Mouse (Mus musculus) gastrocnemius, postnatal 36 days (tissue): ENCODE results near the gene Gm17428. TPM values are rescaled to one million over a fixed set of nuclear protein-coding genes. Genes with fewer than 3 reads are reported as not detected.
"Not testable (repeated sequence)": the region's sequence is repeated elsewhere in the genome, so short reads cannot be mapped to it uniquely, and the experiment has no call there.

Experiments used
- DNase-seq, 2 experiments: peaks; one replicate each; pipeline ENCODE4 v3.0.0; 2022
- intact Hi-C: fragments of 180-260 bp; cut with DNase I; formaldehyde crosslinking; loops from one replicate; pipeline ENCODE4 v1.15.1; 2025
- total RNA-seq, 2 experiments: library from RNA; stranded (reverse); gene quantifications; 2 replicates each; pipeline ENCODE4 v1.2.3; 2021

Gene Gm17428
- total RNA-seq, 2 experiments from 2014 or later = not detected

DNA sequence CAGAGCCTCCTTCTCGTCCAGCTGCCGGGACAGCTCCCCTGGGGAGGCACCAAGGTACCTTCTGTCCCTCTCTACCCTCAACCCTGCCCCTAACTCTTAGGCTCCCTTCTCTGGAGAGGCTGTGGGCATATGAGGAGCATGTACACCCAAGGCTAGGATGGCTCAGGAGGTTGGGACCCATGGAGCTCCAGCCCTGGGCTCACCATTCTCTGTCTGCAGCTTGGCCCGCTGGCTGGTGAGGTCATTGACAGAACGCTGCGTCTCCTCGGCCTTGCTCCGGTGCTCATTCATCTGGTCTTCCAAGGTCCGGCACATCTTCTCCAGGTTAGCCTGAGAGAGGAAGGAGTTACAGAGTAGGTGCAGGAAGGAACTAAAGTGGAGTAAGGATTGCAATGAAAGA, 1.9 kb downstream of the Gm17428 start:
- no peak for DNase-seq
- intact Hi-C loops = no loop called here

DNA sequence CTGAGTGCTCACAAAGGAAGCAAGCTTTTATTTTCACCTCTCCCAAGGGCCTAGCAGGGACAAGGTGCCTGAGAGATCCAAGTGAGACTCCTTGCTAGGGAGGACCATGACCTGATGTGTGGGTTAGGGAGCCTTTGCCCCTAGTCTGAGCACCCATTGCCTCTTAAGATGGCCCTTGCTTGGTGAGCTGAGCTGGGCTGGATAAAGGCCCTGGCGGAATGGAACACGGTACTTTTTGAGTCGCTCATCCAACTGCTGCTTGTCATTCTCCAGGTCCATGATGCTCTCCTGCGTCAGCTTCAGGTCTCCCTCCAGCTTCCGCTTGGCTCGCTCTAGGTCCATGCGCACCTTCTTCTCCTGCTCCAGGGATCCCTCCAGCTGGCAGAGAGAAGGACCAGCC, 5.2 kb downstream of the Gm17428 start:
- DNase-seq = no peak

DNA sequence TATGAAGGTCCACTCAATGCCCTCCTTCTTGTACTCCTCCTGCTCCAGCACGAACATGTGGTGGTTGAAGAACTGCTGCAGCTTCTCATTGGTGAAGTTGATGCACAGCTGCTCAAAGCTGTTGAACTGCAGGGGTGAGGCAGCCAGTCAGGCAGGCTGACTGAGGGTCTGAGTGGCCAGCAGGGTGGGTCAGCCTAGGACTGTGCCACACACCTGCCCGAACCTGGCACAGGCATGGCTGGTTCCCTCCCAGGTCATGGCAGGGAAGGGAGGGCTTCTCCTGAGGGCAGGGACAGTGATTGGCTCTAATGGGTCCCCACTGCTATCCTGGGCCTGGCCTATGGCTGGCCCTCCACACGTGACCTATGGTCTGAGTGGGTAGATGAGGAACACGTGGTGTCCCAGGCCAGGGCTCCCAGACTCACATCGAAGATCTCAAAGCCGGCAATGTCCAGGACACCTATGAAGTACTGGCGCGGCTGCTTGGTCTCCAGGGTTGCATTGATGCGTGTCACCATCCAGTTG, 11.7 kb downstream of the Gm17428 start:
- DNase-seq, intact Hi-C loops: not testable (repeated sequence)

More for the DNA sequence above, 5.2 kb downstream of the Gm17428 start:
- intact Hi-C loops = no loop called here

DNA sequence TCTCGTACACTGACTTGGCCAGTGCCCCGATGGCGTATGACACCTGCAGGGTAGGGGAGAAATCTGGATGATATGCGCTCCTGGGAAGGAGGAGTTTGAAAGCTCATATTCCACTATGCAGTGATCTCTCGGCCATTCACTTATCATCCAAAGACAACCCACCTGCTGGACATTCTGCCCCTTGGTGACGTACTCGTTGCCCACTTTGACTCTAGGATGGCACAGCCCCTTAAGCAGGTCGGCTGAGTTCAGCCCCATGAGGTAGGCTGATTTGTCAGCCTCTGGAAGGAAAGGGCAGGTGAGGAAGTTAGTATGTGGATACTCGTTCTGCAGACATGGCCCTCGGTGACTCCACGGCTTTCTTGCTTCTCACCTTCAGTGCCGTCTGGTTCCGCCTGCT, 12.1 kb downstream of the Gm17428 start:
- DNase-seq = no peak

DNA sequence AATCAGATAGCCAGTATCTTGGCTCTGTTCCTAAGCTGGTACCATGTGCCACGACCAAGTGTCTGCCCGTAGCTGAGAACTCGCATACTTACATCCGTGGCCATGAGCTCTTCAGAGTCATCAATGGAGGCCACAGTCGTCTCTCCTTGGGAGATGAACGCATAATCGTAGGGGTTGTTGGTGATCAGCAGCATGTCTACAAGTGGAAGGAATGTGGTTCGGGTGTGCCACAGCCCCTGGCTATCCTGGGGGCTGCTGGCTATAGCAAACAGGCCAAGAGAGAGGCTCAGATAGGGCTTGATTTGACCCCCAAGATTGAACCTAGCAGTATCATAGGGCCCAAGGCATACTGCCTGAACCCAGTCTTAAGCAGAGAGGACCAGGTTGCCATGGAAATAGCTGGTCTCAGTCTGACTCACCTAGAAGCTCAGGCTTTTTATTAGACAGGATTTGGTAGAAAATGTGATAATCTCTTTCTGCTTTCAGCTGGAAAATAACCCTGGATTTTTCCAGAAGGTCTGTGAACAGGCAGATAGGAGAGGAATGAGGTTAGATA, 13.2 kb downstream of the Gm17428 start:
- no peak for DNase-seq
- intact Hi-C loops = no loop called here

More for the DNA sequence above, 12.1 kb downstream of the Gm17428 start:
- intact Hi-C loops = no loop called here

DNA sequence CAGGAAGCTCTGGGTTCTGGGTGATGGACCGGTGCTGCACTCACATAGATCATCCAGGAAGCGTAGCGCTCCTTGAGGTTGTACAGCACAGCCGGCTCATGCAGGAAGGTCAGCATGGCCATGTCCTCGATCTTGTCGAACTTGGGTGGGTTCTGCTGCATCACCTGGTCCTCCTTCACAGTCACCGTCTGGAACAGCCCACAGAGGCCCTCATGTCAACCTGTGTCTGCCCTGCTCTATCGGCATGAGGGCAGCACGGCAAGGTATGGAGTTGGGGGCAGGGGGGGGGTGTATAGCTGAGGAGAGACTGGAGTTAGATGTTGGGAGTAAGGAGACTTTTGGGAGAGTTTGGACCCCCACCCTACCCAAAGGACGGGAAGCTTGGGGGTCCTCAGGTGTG, 15.5 kb downstream of the Gm17428 start:
- DNase-seq = no peak
- intact Hi-C loops = no loop called here

DNA sequence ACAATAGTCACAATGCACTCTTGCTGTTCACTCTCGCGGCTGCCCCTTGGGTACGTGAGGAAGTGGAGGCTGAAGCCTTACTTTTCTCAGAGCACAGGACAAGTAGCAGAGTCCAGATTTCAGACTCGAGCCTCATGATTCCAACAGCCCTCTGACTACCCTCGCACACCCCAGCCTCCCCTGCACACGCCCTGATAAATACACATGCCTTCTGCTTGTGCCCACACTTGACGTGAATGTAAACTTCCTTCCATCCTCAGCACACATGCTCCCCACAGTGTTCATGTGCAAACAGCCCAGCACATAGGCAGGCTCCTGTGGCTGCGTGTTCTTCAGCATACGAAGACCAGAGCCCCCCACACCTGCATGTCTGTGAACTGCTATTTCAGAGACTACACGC, 16.9 kb downstream of the Gm17428 start:
- intact Hi-C loops = no loop called here
- DNase-seq = no peak

DNA sequence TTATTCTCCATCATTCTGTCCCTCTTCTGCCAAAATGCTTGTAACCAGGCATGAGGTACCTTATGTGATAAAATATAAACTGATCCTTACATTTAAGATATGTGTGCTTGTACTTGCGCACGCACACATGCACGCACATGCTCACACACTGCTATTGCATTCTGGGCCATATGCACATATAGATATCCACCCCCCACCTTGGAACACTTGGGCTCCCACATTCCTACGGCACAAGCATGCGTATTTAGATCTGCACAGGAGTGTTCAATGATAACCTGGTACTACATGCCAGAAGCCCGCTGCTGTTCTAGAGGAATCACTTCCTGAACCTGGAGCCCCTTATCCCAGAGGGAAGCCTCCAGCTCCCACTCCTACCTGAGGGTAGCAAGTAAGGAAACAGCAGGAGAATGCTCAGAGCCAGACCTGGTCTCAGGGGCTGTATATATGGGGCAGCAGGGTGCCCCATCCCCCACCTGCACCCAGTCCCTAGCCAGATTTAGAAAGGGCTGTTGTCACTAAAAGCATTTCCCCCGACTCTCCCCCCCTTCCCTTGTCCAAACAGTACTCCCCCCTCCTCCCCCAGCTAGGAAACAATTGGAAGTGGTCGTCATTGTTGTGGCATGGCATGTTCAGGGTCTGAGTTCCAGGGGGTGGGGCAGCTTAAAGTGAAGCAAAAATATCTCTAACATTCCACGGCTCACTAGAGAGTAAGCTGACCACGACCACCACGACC, 17.6 kb downstream of the Gm17428 start, which contains the start of gene Myh7:
Gene Myh7 (minus strand): TSS at position 491 of the 733 bp plus-strand sequence.
- DNase-seq = no peak
- intact Hi-C loops = no loop called here

- intact Hi-C loops = no loop called here
- DNase-seq = no peak
These were observed 18.1 kb downstream of the Gm17428 start for GRCm38 (mm10) chr14:54994869-54995186.

- DNase-seq = no peak
- intact Hi-C loops = no loop called here
These were observed 18.9 kb downstream of the Gm17428 start for GRCm38 (mm10) chr14:54995457-54996138.

DNA sequence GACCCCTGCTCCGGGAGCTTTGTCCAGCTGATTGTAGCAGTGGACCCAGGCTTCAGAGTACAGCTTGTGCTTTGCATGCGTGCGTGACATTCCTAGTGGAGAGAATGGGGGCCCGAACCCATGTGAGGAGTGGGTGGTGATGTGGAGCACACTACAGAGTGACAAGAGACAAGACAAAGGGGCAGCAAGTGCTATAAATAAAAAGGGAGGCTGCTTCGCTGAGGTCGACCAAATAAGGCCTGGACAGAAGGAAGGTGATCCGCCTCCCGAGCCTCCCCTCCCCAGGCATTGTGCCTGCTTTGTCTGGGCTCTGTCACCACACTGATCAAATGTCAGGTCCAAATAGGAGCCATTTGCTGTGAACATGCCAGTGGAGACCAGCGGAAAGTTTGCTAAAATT, 20.1 kb downstream of the Gm17428 start:
- intact Hi-C loops = no loop called here
- no peak for DNase-seq

- DNase-seq = no peak
- intact Hi-C loops = no loop called here
These were observed 20.6 kb downstream of the Gm17428 start for GRCm38 (mm10) chr14:54997297-54997696.

- DNase-seq = no peak
- intact Hi-C loops = no loop called here
These were observed 21.9 kb downstream of the Gm17428 start for GRCm38 (mm10) chr14:54998680-54999079.

GRCm38 (mm10) chr14:54999868-55000267, 23.1 kb downstream of the Gm17428 start:
- intact Hi-C loops = loop anchor here (10.0 kb wide), 1 partner anchor 155 kb away; no protein-coding TSS in a partner anchor
- DNase-seq = not testable (repeated sequence)

- intact Hi-C loops = loop anchor here (10.0 kb wide), 1 partner anchor 156 kb away; no protein-coding TSS in a partner anchor
- DNase-seq = no peak
These were observed 24.1 kb downstream of the Gm17428 start for GRCm38 (mm10) chr14:55000814-55001213.

GRCm38 (mm10) chr14:55001446-55001845, 24.7 kb downstream of the Gm17428 start:
- DNase-seq = no peak
- intact Hi-C loops = loop anchor here (10.0 kb wide), 1 partner anchor 157 kb away; no protein-coding TSS in a partner anchor

- DNase-seq = no peak
- intact Hi-C loops = loop anchor here (10.0 kb wide), 1 partner anchor 157 kb away; no protein-coding TSS in a partner anchor
These were observed 25.4 kb downstream of the Gm17428 start for GRCm38 (mm10) chr14:55001938-55002686.

GRCm38 (mm10) chr14:55002687-55003120, 26.0 kb downstream of the Gm17428 start:
- no peak for DNase-seq
- intact Hi-C loops = loop anchor here (10.0 kb wide), 1 partner anchor 158 kb away; no protein-coding TSS in a partner anchor

DNA sequence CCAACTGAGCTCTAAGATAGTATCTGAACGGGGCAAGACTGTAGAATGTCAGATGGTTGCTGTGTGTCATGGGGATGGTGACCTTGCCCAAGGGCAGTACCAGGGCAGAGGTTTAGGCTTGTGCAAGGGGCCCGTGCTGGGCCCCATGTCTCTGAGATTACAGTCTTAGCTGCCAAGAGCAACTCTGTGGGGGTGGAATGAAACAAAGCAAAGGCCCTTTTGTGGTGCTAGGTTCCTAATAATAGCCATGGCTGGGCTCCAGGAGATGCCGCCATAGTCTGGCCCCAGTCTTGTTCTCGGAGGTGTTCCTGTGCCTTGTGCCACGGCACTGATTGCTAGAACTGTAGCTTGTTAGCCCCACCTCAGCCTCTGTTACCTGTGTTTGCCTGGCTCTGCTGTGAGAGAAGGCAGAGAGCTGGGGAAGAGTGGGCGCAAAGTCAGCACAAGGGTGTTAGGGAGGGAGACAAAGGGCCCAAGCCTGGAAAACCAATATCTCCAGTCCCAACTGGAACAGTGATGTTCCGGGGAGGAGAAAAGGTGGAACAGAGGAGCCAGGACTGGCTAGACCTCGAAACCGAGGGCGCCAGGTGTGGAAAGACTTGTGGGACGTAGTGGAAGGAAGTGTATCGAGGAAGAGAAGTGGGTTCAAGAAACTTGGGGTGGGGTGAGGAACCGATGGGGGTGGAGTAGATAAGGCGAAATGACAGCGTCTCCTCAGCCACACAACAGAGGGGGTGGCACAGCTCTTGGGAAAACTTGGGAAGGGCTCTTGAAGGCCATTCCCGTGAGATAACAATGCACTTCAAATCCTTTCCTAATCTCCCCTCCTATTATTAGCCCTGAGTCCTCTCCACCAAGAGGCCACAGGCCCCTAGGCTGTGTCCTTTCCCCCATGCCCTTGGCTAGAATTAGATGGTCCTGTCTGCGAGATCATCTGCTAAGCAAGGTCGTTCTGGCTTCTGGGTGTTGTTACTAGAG, 27.4 kb downstream of the Gm17428 start:
- DNase-seq = no peak
- intact Hi-C loops = loop anchor here (10.0 kb wide), 1 partner anchor 159 kb away; no protein-coding TSS in a partner anchor
